Mouse (Mus musculus): Measurements from ENCODE around the gene Vps18.

Gene Vps18

GRCm38 (mm10) chr2:119288270-119288882 is at the start of gene Vps18:
Gene Vps18, plus strand, starts transcription at chr2:119288740.
- peak; percentile 97 for DNase-seq (ENCODE audit: low spot score in 2 of 2)

GRCm38 (mm10) chr2:119240075-119240818 is 48.3 kb upstream of the Vps18 start:
- DNase-seq (ENCODE audit: low spot score in 2 of 2) = no peak

GRCm38 (mm10) chr2:119240819-119241186 is 47.7 kb upstream of the Vps18 start:
- DNase-seq (ENCODE audit: low spot score in 2 of 2) = no peak

- no peak for DNase-seq (ENCODE audit: low spot score in 2 of 2)
Measured at GRCm38 (mm10) chr2:119242548-119242947, 46.0 kb upstream of the Vps18 start.

- no peak for DNase-seq (ENCODE audit: low spot score in 2 of 2)
Measured at GRCm38 (mm10) chr2:119245246-119245645, 43.3 kb upstream of the Vps18 start.

- DNase-seq (ENCODE audit: low spot score in 2 of 2) = no peak
Measured at GRCm38 (mm10) chr2:119247904-119248303, 40.6 kb upstream of the Vps18 start.

GRCm38 (mm10) chr2:119249592-119250061 is 38.9 kb upstream of the Vps18 start:
- no peak for DNase-seq (ENCODE audit: low spot score in 2 of 2)

- no peak for DNase-seq (ENCODE audit: low spot score in 2 of 2)
Measured at GRCm38 (mm10) chr2:119250377-119250776, 38.2 kb upstream of the Vps18 start.

- peak; percentile 41 to 68 for DNase-seq (ENCODE audit: low spot score in 2 of 2)
Measured at GRCm38 (mm10) chr2:119250826-119251478, 37.6 kb upstream of the Vps18 start.

- DNase-seq (ENCODE audit: low spot score in 2 of 2) = no peak
Measured at GRCm38 (mm10) chr2:119254976-119255375, 33.6 kb upstream of the Vps18 start.

GRCm38 (mm10) chr2:119260518-119260917 is 28.0 kb upstream of the Vps18 start:
- no peak for DNase-seq (ENCODE audit: low spot score in 2 of 2)

GRCm38 (mm10) chr2:119261326-119261725 is 27.2 kb upstream of the Vps18 start:
- DNase-seq (ENCODE audit: low spot score in 2 of 2) = no peak

GRCm38 (mm10) chr2:119262978-119263377 is 25.6 kb upstream of the Vps18 start:
- peak; percentile 21 to 57 for DNase-seq (ENCODE audit: low spot score in 2 of 2)

- DNase-seq (ENCODE audit: low spot score in 2 of 2) = no peak
Measured at GRCm38 (mm10) chr2:119263813-119264212, 24.7 kb upstream of the Vps18 start.

- no peak for DNase-seq (ENCODE audit: low spot score in 2 of 2)
Measured at GRCm38 (mm10) chr2:119270286-119270642, 18.3 kb upstream of the Vps18 start.

- no peak for DNase-seq (ENCODE audit: low spot score in 2 of 2)
Measured at GRCm38 (mm10) chr2:119270643-119271331, 17.8 kb upstream of the Vps18 start, which contains the start of gene Rhov. Gene Rhov, minus strand, starts transcription at chr2:119271272.

- no peak for DNase-seq (ENCODE audit: low spot score in 2 of 2)
Measured at GRCm38 (mm10) chr2:119274126-119274525, 14.4 kb upstream of the Vps18 start.

- DNase-seq (ENCODE audit: low spot score in 2 of 2) = no peak
Measured at GRCm38 (mm10) chr2:119276926-119277325, 11.6 kb upstream of the Vps18 start.

- DNase-seq (ENCODE audit: low spot score in 2 of 2) = no peak
Measured at GRCm38 (mm10) chr2:119277810-119278209, 10.7 kb upstream of the Vps18 start.

GRCm38 (mm10) chr2:119281899-119282565 is 6.5 kb upstream of the Vps18 start:
- no peak for DNase-seq (ENCODE audit: low spot score in 2 of 2)

GRCm38 (mm10) chr2:119287372-119287771 is 1.2 kb upstream of the Vps18 start:
- no peak for DNase-seq (ENCODE audit: low spot score in 2 of 2)

GRCm38 (mm10) chr2:119289014-119289416 is 475 bp downstream of the Vps18 start:
- DNase-seq (ENCODE audit: low spot score in 2 of 2) = no peak
